Mouse (Mus musculus): ENCODE data around the gene Fars2.

DNA sequence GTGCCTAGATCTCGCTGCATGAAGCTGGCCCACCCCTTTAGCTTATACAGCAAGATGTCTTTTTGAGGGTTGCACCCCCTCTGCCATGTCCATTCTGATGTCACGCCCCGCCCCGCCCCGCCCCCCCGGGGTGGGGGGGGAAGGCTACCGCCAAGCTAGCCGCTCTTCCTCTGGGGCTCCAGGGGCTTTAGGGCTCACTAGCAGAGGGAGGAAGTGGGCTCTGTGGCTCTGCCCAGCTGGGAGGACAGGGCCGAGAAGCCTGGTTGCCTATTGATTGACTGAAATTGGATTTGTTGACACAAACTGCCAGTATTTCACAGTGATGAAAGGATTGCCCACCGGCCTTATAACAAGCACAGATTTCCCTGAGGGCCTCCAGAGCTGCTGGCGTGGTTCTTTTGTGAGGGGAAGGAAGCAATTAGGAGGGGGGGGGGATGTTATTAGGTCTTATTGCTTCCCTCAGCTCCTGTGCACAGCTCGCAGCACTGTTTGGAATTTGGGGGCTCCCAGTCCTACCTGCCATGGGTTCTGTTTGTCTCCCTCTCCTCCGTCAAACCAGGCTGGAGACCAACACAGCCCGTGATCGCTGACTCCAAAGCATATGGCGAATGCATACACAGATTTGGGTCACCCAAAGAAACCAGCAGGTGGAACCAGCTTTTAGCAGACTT, 466.4 kb downstream of the Fars2 start:
- TF ChIP-seq CTCF (IDR thresholded peaks at IDR 0.05; ENCODE audit: borderline replicate concordance, insufficient read depth, low read depth, low read length) (no peak), POLR2A (IDR thresholded peaks at IDR 0.05; ENCODE audit: borderline replicate concordance, insufficient read depth, low read length) (no peak)
